Mouse (Mus musculus) gastrocnemius, adult 2 months (tissue): ENCODE measurements around the gene Tgm1. TPM values are rescaled to one million over a fixed set of nuclear protein-coding genes. Genes with fewer than 3 reads are reported as not detected.
A peak's percentile ranks its signal among the peaks of the same experiment; 100 is the strongest.

ENCODE experiments used
- DNase-seq: peaks from one replicate; pipeline ENCODE4 v3.0.0; 2022
- H3K27ac ChIP-seq: fragments of 200-600 bp; 2 replicates; pipeline ENCODE4 v1.8.1; 2022; ENCODE audit warnings: mild to moderate bottlenecking
- H3K4me3 ChIP-seq: fragments of 200-600 bp; 2 replicates; pipeline ENCODE4 v1.8.1; 2022; ENCODE audit warnings: mild to moderate bottlenecking, moderate library complexity
- CTCF ChIP-seq: fragments of 200-600 bp; IDR thresholded peaks from 2 replicates; pipeline ENCODE4 v1.8.1; 2022; ENCODE audit warnings: antibody characterized with exemption, mild to moderate bottlenecking, moderate library complexity
- intact Hi-C: fragments of 180-260 bp; cut with DNase I; formaldehyde crosslinking; loops from one replicate; pipeline ENCODE4 v1.15.1; 2025
- total RNA-seq, 2 experiments: library from RNA; stranded (reverse); gene quantifications; 2 replicates each; pipeline ENCODE4 v1.2.3; 2021

The Tgm1 gene
- total RNA-seq, 2 experiments from 2014 or later: 0.11 TPM; not detected in 1

DNA sequence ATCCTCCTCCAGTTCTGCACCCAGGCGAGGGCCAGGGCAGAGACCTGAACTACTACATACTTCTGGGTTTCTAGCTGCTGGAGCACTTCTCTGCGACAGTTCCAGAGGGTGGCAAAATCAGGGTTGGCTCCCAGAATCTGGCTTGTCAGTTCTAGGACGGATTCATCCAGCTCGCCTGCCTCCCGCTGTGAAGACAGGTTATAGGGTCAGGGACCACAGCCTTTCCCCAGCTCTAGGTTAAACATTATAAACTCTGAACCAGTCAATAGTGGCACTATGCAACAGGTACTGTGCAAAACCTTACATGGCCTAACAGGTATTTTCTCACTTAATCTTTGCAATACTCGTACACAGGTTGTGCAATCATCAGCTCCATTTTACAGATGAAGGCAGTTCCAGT is 7.3 kb upstream of the Tgm1 start:
- peak overlapping the region; percentile 88 for H3K27ac ChIP-seq
- no peak for DNase-seq
- intact Hi-C loops: loop anchor here (5.0 kb wide), 1 partner anchor 39 kb away; the partner anchor contains the start of gene Tinf2
- no peak for TF ChIP-seq CTCF
- peak overlapping the region; percentile 78 for H3K4me3 ChIP-seq

DNA sequence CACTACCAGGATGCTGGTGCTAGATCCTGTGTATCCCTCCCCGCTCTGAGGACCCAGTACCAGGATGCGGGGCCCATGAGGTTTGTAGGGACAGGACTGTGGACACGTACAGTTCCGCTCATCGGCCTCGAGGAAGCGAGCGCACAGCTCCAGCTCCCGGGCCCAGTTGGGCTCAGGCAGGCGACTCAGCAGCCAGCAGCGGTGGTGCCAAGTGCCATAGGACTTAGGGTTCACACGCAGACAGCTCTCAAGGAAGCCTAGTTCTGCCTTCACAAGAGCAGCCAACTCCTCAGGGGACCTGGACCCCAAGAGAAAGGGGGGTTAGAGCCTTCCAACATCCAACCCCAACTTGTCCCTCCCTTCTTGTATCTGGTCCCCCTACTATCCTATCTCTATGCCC is 6.9 kb upstream of the Tgm1 start:
- intact Hi-C loops: loop anchor here (5.0 kb wide), 1 partner anchor 38 kb away; the partner anchor contains the start of gene Tinf2

GRCm38 (mm10) chr14:55719737-55720136 is 6.0 kb upstream of the Tgm1 start:
- intact Hi-C loops: loop anchor here (5.0 kb wide), 1 partner anchor 37 kb away; the partner anchor contains the start of gene Tinf2

More for the DNA sequence above, 6.9 kb upstream of the Tgm1 start:
- TF ChIP-seq CTCF: no peak
- Histone ChIP-seq H3K4me3 (no peak overlapping the region), H3K27ac (no peak overlapping the region)
- no peak for DNase-seq

GRCm38 (mm10) chr14:55716884-55717283 is 3.2 kb upstream of the Tgm1 start:
- DNase-seq: no peak
- TF ChIP-seq CTCF: no peak
- Histone ChIP-seq H3K4me3 (no peak overlapping the region), H3K27ac (no peak overlapping the region)
- intact Hi-C loops: no loop called here

More at GRCm38 (mm10) chr14:55719737-55720136, 6.0 kb upstream of the Tgm1 start:
- no peak overlapping the region for H3K27ac ChIP-seq
- no peak for DNase-seq
- TF ChIP-seq CTCF: no peak
- no peak overlapping the region for H3K4me3 ChIP-seq

GRCm38 (mm10) chr14:55716271-55716670 is 2.5 kb upstream of the Tgm1 start:
- TF ChIP-seq CTCF: no peak
- Histone ChIP-seq H3K4me3 (no peak overlapping the region), H3K27ac (no peak overlapping the region)
- intact Hi-C loops: no loop called here
- no peak for DNase-seq

GRCm38 (mm10) chr14:55714893-55715292 is 1.2 kb upstream of the Tgm1 start:
- intact Hi-C loops: no loop called here
- DNase-seq: no peak
- TF ChIP-seq CTCF: no peak
- H3K27ac ChIP-seq: no peak overlapping the region
- H3K4me3 ChIP-seq: no peak overlapping the region

- intact Hi-C loops: no loop called here
- peak overlapping the region; percentile 48 for H3K4me3 ChIP-seq
- DNase-seq: peak; percentile 53
- TF ChIP-seq CTCF: no peak
- H3K27ac ChIP-seq: no peak overlapping the region
Observed at GRCm38 (mm10) chr14:55713007-55713728, 558 bp downstream of the Tgm1 start.

GRCm38 (mm10) chr14:55711786-55712185 is 1.9 kb downstream of the Tgm1 start:
- no peak for TF ChIP-seq CTCF
- DNase-seq: no peak
- Histone ChIP-seq H3K4me3 (no peak overlapping the region), H3K27ac (no peak overlapping the region)
- intact Hi-C loops: no loop called here

- TF ChIP-seq CTCF: no peak
- intact Hi-C loops: no loop called here
- Histone ChIP-seq H3K27ac (no peak overlapping the region), H3K4me3 (no peak overlapping the region)
- no peak for DNase-seq
Observed at GRCm38 (mm10) chr14:55709509-55709908, 4.2 kb downstream of the Tgm1 start.

DNA sequence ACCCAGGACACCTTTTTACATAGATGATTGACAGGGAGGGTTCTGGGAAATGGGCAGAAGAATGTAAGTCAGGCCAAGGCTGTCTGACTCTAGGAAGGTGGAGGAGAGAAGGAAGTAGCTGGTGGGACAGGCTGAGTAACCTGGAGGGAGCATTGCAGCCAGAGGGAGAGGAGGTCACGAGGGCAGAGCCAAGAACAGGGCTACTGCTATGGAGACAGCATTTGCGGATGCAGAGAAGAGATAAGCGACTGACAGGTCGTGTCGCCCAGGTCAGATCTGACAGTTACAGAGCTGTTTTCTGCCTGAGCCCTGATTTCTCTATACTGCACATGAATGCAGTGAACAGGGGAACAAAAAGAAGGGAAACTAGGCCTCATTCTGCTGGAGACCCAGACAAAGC is 6.3 kb downstream of the Tgm1 start:
- no peak for DNase-seq
- no peak for TF ChIP-seq CTCF
- intact Hi-C loops: no loop called here

GRCm38 (mm10) chr14:55706051-55706600 is 7.6 kb downstream of the Tgm1 start:
- H3K27ac ChIP-seq: no peak overlapping the region
- H3K4me3 ChIP-seq: no peak overlapping the region
- TF ChIP-seq CTCF: no peak
- no peak for DNase-seq
- intact Hi-C loops: no loop called here

More for the DNA sequence above, 6.3 kb downstream of the Tgm1 start:
- Histone ChIP-seq H3K27ac (no peak overlapping the region), H3K4me3 (no peak overlapping the region)

DNA sequence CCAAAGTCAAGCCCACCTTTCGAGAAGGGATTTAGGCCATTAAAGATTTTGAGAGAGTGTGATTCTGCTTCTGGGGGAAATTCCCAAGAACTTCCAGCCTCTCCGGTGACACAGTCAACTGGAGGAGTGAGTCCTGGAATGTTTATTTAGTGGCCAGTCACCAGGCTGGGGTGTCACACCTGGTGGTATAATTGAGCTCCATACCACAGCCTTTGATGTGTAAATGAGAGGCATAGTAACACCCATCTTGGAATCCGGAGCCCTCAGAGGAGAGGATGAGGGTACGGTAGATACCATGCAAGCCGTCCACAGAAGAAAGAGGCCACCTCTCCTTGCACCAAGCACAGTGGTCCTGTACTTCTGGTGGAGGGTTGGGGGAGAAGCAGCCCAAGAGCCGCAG is 11.0 kb downstream of the Tgm1 start:
- Histone ChIP-seq H3K4me3 (no peak overlapping the region), H3K27ac (no peak overlapping the region)
- no peak for DNase-seq
- intact Hi-C loops: no loop called here
- TF ChIP-seq CTCF: no peak

GRCm38 (mm10) chr14:55701131-55701530 is 12.6 kb downstream of the Tgm1 start:
- Histone ChIP-seq H3K27ac (no peak overlapping the region), H3K4me3 (no peak overlapping the region)
- DNase-seq: no peak
- TF ChIP-seq CTCF: no peak
- intact Hi-C loops: no loop called here
